Mouse (Mus musculus) bone marrow, adult 2 months (tissue): Measurements from ENCODE around the gene Degs1.

ENCODE experiments used
- CTCF ChIP-seq: fragments of 200-500 bp; IDR thresholded peaks from 2 replicates; pipeline ENCODE4 v1.5.1; 2011; ENCODE audit warnings: low read length, control low read depth; ENCODE audit not compliant: control insufficient read depth, insufficient read depth
- POLR2A ChIP-seq: fragments of 200-500 bp; IDR thresholded peaks from 2 replicates; pipeline ENCODE4 v1.6.1; 2011; ENCODE audit warnings: low read depth, mild to moderate bottlenecking, control low read depth, low read length, borderline replicate concordance; ENCODE audit not compliant: control insufficient read depth

DNA sequence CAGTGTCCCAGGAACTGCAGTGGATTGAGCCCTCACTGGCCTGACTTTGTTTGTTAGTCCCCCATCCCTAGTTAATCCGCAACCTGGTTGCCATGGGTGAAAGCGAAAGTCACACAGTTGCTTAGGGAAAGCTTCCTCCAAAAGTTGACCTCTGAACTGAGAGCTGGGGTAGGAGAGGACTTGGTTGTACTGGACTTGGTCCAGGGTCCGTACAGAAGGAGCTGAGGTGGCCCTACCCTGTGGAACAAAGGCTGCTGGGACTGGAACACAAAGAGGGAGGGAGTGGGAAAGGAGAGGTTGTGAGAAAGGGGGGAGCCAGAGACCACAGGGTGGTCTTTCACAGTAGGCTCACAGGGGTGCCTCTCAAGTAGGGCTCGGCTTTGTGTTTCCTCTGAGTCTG is 14.3 kb downstream of the Degs1 start:
- TF ChIP-seq CTCF, result no peak
- no peak for TF ChIP-seq POLR2A
